Mouse (Mus musculus) thymus, postnatal 0 days (tissue): ENCODE data around the gene Gbp7. TPM values are rescaled to one million over a fixed set of nuclear protein-coding genes. Genes with fewer than 3 reads are reported as not detected.
"Not testable (repeated sequence)": the region's sequence is repeated elsewhere in the genome, so short reads cannot be mapped to it uniquely, and the experiment has no call there.

Experiments
- DNase-seq: peaks from one replicate; pipeline ENCODE4 v3.0.0-alpha.2; 2015; ENCODE audit warnings: low spot score
- polyA plus RNA-seq: library from polyadenylated mRNA; unstranded; fragments of >200 nt; fragmentation: Nextera tagmentation; extraction: Ambion mirVana; gene quantifications from 2 replicates; pipeline ENCODE4 v1.2.1, GENCODE M21; 2015

The Gbp7 gene
- polyA plus RNA-seq, 1 experiment from 2014 or later: 26.8 TPM

DNA sequence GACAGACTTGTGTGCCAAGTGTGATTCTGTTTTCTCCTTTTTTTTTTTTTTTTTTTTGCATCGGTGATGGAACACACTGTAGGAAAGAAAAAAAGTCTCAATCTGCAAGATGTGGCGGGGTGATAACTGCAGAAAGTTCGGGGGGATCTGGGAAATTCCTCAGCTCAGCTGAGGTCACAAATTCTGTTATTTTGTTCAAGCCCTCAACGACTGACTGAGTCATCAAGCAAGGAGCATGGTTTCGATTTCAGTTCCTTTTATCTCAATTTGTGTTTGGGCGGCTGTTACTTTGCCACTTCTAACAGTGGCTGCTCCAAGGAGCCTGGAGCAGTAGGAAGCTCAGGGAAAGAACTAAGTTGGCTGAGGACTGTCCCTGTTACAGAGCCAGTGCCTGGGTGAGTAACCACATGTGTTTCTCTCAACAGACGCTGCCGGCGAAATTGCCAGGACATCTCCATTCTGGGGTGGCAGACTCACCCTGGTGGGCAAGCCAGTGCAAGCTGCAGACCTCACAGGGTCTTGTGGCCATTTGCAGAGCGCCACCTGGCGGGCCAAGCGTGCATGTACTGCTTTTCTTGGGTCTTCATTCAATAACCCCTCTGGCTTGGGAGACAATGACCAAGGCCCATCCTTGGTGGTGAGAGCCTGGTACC lies 30.3 kb downstream of the Gbp7 start:
- DNase-seq: peak; percentile 92

DNA sequence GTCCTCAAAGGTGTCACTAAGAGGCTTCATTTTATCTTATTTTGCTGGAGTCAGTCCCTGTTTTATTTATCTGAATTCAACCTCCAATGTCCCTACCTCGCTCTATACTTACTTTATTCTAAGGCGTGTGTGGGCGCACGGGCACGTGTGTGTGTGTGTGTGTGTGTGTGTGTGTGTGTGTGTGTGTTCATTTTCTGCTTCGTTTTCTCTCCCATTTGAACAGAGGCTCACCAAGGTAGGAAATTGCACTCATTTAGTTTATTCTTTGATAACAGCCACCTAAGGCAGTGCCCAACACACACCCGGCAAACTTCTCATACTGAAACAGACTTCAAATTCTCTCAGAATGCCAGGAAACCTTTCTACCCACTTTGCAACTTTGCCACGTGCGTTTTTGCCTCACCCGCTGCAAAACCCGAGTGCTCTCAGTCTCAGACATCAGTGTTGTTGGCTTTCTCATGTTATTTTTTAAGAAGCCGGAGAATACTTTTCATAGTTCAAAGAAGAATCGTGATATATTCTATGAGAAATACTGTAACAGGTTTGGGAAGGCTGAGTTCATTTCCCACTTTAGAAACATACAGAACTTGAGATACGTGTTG lies 31.0 kb downstream of the Gbp7 start:
- DNase-seq: no peak

DNA sequence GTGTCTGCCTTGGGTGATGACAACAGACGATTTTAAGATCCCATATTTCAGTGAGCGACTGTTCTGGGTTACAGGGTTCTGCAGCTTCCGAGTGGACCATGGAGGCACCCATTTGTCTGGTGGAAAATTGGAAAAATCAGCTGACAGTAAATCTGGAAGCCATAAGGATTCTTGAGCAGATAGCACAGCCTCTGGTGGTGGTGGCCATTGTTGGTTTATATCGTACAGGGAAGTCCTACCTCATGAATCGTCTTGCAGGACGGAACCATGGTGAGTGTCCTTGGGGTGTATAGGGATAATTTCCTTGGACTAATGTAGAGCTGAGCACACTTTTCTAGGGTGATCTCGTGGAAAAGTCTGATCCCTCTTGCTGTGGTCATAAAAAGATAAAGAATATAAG lies 31.5 kb downstream of the Gbp7 start:
- no peak for DNase-seq

DNA sequence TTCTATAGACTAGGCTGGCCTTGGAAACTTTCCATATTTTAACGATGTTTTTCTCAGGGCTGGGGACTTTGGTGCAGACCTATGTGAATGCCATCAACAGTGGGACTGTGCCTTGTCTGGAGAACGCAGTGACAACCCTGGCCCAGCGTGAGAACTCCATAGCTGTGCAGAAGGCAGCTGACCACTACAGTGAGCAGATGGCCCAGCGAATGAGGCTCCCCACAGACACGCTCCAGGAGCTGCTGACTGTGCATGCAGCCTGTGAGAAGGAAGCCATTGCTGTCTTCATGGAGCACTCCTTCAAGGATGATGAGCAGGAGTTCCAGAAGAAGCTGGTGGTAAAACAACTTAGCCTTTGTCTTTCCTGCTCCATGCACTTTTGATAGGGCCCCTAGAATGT lies 37.3 kb downstream of the Gbp7 start:
- DNase-seq: not testable (repeated sequence)

DNA sequence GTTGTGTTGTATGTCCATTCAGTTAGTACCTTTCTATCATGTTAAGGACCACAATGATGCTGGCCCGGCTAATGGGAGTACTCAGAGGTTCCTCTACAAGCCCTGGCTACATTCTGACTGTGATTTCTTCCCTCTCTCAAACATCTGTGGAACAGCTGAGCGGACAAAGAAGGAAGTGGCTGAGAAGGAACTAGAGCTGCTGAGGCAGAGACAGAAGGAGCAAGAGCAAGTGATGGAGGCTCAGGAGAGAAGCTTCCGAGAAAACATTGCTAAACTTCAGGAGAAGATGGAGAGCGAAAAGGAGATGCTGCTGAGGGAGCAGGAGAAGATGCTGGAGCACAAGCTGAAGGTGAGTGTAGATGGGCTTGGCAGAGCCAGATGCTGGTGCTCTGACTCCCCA lies 40.6 kb downstream of the Gbp7 start:
- no peak for DNase-seq

DNA sequence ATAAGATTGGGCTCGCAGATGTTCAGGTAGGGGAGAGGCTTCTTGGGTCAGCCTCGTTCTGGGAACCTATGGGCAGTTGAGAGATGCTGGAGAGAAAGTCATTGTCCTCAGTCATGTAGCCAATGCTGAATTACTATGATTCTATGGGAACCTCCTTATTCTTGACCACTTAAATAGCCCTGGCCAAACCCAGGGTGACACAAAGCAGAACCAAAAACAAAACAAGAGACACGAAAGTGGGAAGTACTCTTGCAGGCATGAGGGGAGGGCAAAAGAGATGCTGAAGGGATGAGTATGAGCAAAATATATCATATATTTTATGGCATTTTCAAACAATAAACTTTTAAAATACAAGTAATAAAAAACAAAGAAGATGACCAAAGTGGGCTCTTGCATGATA lies 47.0 kb downstream of the Gbp7 start:
- DNase-seq: no peak

DNA sequence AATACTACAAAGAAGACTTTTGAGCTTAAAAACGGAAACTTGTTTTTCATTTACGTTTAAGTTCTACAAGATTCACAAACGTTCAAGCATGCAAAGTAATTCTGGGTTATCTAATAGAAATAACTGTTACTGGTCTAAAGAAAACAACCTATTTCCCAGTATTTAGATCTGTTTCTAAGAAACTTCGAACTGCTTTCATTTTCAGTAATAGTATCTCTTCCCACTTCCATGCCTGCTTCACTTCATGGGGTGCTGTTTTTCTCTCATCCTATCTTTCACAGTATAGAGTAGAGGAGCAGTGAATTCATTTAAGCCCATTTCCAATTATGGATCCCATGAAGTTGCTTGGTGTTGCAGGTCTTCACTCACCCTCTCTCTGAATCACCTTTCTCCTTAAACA lies 48.2 kb downstream of the Gbp7 start:
- DNase-seq: no peak

DNA sequence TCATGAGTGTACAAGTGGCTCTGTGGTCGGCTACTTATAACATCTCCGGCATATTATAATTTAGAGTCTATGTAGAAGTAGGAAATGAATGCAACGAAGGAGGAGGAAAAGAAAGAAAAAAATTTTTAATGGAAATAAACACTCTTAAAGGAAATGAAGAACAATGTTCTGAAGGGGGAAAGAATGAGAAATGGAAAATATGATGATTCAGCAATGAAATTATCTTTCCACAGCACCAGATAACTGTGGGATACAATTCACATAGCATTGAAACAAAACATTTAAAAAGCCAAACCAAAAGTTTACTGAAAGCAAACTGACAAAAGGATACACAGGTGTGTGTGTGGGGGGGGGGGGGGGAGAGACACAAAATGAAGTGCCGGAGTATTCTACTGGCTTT lies 52.9 kb downstream of the Gbp7 start:
- no peak for DNase-seq

DNA sequence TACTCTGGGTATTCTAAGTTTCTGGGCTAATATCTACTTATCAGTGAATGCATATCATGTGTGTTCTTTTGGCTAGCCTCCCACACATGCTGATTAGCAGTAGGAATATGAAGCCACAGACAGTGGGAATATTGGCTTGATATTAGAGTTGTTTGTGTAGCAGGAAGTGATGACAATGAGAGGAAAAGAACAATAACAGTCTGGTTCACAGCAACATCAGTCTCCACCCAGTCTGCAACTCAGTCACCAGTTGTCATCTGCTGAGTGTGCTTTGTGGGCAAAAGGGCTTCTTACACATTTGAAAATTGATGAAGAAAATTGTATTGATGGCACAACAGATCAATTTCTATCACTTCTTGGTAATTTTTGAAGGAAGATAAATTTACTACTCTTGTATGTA lies 57.2 kb downstream of the Gbp7 start:
- no peak for DNase-seq

DNA sequence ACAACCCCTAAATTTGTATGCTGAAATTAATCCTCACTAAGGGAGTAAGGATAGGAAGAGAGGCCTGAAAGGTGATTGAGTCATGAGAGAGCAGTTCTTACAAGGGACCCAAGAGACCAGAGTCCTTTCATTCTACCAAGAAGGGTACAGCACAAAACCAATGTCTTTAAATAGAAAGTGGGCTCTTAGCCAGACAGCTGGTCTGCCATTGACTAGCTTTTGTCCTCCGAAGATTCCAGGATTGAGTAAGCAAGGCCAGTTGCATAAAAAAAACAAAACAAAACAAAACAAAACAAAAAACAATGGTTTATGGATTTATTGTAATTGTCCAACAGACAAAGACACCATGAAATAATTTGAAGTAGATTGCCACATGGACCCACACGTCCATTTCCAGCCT lies 58.7 kb downstream of the Gbp7 start:
- no peak for DNase-seq

DNA sequence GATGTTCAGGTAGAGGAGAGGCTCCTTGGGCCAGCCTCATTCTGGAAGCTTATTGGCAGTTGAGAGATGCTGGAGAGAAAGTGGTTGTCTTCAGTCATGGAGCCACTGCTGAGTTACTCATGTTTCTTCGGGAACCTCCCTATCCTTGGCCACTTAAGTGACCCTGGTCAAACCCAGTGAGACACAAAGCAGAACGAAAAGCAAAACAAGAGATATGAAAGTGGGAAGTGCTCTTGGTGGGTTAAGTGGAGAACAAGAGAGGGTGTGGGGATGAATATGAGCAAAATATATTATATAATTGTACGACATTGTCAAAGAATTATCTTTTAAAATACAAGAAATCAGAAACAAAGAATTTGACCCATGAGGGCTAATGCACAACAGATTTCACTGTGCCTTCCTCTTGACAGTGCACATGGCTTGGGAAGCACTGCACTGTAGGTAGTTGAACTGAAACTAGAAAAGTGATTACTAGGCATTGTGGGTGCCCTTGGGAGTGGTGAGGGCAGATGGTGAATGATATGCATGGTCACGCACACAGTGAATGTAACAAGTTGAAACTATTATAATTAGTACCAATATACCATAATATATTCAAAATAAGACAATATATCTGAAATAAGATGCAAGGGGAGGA lies 60.4 kb downstream of the Gbp7 start:
- DNase-seq: no peak

DNA sequence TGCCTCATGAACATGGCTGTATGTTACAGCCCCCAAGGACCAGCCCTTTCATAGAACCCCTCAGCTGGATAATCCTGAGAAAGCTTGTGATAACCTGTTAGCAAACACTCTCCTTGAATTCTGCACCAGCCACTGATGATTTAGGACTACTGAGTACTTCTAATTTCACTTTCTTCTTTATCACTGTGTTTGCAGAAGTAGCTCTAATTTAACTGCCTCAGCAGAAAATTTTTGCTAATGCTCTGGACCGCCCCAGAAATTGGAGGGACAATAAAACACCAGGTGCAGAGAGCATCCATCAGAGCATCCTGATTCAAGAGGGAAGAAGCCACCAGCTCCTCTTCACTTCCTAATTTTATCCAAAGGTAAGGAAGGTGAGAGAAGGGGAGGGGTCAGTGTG lies 64.4 kb downstream of the Gbp7 start, which contains the start of gene Gbp2b:
Gene Gbp2b (plus strand): TSS at position 301 of the 400 bp plus-strand sequence.
- no peak for DNase-seq

DNA sequence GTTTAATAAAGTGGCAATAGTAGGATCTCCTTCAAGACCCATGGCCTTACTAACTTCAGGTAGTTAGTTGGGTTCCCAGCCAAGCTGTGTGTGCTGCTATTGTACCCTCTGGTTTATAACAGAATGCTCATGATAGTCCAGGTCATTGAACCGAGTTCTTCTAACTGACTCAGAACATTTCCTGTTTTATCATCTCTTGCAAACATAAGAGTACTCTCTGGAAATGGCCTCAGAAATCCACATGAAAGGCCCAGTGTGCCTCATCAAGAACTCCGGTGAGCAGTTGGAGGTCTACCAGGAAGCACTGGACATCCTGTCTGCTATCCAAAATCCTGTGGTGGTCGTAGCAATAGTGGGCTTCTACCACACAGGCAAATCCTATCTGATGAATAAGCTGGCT lies 67.8 kb downstream of the Gbp7 start:
- no peak for DNase-seq

Other genes starting within 250 kb of the Gbp7 start
- 13.1 and 13.7 TPM in 2 replicates for gene Pdlim5, start 134.6 kb upstream of the Gbp7 start, polyA plus RNA-seq
- gene Gbp5, start 36.4 kb upstream of the Gbp7 start, polyA plus RNA-seq: 0.99 and 1.2 TPM in 2 replicates
- 17.4 and 19.5 TPM in 2 replicates for gene Gbp3, start 29.7 kb downstream of the Gbp7 start, polyA plus RNA-seq
- 0.04 TPM in 2 replicates for gene Gbp2b, start 64.5 kb downstream of the Gbp7 start, polyA plus RNA-seq
- gene Gbp2, start 90.3 kb downstream of the Gbp7 start, polyA plus RNA-seq: 19.3 and 19.6 TPM in 2 replicates
- gene Kyat3, start 170.7 kb downstream of the Gbp7 start, polyA plus RNA-seq: 12.6 and 13.6 TPM in 2 replicates
- 124 and 125 TPM in 2 replicates for gene Gtf2b, start 234.7 kb downstream of the Gbp7 start, polyA plus RNA-seq